Mouse (Mus musculus) left cerebral cortex, adult 9 months (tissue): ENCODE measurements around the gene Foxn3.

Experiments used
- DNase-seq, 2 experiments: peaks; one replicate each; pipeline ENCODE4 v3.0.0; 2022; ENCODE audit warnings: low spot score in 2 of 2

The Foxn3 gene

DNA sequence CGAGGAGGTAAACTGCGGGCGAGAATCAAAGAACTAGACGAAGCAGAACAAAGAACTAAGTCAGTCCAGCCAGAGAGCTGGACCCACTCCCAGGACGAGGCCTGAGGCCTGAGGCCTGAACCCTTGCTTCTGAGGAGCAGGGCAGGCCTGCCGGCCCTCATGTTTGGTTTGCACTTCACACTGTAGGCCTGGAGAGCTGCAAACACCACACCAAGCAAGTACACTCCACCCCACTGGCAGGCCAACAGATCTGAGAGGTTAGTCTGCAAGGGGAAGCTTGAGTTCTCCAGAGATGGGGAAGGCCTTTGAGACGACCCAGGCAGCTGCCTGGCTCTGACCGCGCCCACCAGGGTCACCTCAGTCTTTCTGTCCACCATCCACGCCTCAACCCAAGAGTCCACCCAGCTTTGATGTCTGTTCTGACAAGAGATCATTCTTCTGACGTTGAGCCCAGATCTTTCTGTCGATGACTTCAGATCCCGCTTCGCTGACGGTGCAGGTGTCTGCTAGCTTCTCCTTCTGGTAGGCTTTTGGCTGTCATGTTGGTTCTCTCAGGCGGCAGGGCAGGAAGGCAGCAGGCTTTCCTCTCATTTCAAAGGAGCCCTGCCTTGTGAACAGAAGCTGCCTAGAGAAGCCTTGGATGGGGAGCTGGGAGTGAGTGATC is 231.1 kb downstream of the Foxn3 start:
- DNase-seq: no peak

GRCm38 (mm10) chr12:99331341-99331947 is 231.9 kb downstream of the Foxn3 start:
- no peak for DNase-seq

GRCm38 (mm10) chr12:99330822-99331285 is 232.5 kb downstream of the Foxn3 start:
- no peak for DNase-seq

DNA sequence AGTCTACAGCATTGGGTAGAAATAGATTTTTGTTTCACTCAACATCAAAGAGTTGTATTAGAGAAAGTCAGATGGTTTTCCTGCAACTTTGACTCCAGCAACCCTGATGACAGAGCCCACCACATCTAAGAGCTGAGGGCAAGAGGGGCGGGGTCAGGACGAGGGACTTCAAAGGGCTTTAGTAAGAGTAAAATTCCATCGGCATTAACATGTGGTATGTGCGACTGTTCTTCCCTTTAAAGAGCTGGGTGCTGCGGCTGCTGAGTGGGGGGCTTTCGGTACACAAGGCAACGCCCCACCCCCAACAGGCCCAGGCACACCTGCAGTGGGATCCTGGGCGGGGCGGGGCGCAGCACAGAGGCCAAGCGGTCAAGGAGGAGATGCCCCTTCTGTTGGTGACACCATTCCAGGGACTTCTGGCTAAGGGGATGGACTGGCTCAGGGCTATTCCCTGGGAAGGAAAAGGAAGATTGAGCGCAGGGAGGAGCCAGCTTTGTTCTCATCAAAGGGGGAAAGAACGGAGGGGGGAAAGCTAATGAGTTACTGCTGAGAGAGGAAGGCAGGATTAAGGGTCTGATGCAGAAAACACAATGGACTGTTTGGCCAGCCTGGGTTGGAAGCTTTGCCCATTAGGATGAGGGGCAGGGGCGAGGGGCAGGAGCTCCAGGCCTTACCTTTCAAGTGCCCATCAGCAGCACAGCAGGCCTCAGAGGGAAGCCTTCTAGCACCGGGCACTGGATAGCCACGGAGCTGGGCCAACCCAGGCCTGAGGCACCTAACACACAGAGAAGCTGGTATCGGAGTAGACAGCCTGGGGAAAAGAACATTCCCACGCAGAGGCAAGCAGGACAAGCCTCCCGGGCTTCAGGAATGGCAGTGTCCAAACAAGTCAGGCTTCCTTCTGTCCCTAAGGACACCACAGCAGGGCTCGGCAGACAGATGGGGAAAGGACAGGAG is 233.8 kb downstream of the Foxn3 start:
- no peak for DNase-seq

DNA sequence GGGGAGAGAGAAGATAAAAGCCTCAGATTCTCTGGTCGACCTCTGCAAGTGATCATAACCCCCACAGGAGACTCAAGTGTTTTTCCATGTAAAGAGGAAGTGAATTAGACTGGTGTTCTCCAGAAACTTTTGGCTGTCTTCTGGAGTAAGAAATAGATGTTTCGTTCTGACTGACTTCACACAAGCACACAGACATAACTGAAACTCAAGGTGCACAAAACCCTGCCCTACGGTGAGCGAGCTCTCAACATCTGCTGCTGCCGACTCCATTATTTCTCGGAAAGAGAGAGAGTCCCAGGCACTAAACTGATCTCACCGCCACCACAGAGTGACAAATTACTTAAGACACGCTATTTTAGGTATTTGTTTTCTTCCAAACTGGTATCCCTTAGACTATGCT is 237.2 kb downstream of the Foxn3 start:
- DNase-seq: no peak

DNA sequence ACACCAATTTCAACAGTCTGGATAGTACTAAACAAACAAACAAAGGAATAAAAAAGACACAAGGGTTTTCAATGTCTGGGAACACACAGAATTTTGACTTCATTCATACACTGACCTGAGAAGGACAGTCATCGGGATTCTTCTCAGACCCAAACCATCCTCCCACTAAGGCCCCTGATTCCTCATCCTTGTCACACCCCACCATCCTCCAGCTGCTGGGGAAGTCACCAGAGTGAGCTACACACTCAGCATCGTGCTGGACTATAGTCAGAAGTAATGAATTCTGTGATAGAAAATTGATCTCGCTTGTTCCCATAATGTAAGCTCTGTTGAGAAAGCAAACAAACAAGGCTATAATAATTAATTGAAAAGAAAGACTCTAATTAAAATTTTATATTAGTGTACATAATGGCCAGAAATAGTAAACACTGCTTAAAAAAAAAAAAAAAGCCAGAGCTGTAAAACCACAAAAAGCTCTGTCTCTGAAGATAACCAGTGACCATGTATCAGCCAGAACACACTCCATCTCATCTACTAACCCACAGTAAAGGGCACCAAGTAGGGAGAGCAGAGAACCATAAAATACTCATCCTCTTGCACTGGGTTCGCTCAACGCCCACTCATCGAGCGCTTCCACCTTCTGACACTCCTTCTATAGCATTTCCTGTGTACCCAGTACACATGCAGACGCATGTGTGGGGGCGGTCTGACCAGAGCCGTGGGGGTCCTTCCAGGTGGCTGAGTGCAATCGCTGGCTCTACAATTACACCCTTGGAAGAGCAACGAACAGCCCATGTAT is 241.6 kb downstream of the Foxn3 start:
- DNase-seq: no peak

- DNase-seq: no peak
These were observed 242.4 kb downstream of the Foxn3 start for GRCm38 (mm10) chr12:99320966-99321496.

DNA sequence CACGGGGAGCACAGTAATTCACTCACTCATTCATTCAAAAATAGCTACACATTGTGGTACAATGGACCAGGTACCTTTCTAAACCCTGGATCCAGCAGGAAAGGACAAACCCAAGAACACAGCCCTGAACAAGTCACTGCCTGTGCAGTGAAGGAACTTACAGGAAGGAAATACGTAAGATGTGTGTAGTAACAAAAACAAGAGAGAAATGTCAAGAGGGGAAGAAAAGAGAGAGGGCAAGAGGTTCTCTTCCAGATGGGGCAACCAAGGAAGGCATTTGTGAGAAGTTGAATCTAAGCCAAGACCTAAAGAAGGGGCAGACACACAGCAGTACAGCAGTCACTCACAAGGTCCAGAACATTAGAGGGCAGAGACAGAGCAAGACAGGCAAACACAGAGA is 243.5 kb downstream of the Foxn3 start:
- DNase-seq: no peak

GRCm38 (mm10) chr12:99319171-99319570 is 244.2 kb downstream of the Foxn3 start:
- no peak for DNase-seq

DNA sequence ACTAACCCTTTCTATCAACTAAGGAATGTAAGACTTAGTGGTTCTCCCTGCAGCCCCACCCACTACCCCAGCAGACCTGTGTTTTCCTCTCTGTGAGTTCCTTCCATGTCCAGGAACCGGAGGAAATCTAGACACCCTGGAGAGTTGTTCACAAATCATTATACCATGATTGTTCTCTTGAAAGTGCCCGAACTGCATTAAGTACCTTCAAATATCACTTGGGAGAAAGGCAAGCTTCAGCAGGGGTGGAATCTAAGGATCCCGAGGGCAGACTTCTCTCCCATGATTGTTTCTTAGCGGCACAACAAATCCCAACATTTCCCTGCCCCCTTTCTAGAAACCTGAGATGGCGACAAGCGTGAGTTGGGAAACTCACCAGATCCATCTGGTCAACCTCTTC is 247.5 kb downstream of the Foxn3 start:
- no peak for DNase-seq

DNA sequence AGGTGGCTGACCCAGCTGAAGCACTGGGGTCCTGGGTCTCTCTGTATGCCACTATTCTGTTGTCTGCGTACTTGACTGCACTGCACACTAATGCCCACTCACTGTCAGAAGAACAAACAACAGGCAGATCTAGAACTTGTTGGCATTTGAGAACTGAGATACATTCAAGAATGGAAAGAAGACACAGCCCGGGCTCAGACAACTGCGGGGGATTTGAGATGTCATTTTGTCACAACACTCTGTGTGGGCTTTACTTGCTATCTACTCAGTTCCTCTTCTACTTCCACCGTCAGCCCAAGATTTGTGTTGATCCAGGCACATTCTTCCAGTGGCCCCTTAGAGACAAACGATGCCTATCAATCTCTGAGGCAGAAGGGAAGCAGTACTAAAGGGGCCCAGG is 248.6 kb downstream of the Foxn3 start:
- DNase-seq: no peak

- DNase-seq: no peak
These were observed 252.1 kb downstream of the Foxn3 start for GRCm38 (mm10) chr12:99311303-99311702.

GRCm38 (mm10) chr12:99309937-99310336 is 253.4 kb downstream of the Foxn3 start:
- no peak for DNase-seq

DNA sequence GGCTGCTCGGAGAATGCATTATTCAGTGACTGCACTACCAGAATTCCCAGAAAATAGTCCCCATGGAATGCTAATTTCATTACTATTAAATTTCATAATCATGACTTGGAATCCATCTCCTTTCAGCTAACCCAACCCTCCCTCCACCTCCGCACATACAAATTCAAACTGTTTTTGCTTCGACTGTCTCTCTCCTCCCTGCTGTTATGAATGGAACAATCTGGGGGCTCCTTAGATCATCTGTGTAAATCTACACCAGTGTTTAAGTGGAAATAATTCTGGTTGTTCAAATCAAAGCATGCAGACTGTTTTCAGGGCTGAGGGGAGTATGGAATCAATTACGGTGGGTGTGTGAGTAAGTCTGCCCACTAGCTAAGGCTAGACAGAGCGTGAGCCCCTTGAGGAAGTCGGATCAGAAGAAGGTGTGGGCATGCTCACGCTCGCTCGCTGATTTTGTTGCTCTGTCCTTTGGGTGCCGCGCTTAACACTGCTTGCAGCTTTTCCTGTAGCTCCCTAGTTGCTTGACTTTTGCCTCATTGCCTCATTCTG is 254.8 kb downstream of the Foxn3 start:
- DNase-seq: no peak

DNA sequence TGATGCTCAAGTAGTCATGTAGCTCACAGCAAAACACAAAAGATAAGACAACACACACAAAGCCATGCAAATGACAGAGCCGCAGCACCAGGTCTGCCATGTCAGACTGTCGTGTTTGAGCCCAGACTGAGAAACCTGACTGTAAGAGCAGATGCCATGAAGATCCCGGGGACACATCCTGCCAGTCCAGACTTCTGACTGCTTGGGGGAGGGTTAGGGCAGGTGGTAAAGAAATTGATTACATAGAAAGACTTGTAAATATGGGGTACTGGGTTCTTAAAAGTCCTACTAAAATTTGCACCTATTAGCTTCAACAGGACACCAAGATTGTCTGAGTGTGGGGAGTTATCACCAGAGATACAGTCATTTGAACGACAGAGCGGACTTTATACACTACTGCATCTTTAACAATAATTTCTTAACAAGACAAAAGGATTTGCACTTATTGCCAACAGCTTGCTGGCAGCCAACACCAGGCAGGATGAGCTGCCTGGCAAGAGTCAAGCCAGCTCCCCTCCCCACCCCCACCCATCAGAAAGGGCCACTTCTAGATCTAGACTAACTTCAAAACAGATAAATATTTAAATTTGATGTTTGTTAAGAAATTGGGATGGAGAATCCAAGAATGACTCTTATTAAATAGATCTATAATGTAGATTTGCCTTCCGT is 256.7 kb downstream of the Foxn3 start:
- no peak for DNase-seq

DNA sequence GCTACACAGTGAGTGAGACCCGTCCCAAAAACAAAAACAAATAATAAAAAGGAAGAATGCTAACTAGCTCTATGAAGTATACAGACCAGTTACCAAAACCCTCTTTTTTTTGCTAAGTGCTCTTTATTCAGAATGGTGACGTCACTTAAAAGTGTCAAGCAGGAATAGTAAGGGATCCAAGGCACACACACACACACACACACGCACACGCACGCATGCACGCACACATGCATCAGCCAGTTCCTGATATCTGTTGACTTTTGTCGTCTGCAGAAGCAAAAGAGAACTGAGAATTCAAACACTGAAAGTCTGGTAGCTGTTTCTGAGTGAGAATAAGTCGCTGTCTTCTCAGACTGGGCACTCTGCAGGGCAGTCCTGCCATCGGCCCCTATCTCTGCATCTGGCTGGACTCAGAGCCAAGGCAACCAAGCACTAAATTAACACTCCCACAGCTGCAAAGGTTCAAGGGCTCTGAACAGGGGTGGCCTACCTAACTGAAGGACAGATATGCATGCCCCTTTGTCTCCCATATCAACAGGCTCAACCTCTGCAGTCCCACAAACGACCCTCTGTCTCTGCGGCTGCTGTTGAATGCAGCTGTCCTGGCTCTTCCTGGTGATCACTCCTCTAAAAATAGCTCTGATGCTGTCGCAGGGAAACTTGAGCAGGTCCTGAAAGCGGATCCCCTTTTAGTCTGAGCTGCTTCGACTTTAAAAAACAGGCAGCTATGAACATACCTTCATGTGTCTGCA is 257.4 kb downstream of the Foxn3 start:
- no peak for DNase-seq

DNA sequence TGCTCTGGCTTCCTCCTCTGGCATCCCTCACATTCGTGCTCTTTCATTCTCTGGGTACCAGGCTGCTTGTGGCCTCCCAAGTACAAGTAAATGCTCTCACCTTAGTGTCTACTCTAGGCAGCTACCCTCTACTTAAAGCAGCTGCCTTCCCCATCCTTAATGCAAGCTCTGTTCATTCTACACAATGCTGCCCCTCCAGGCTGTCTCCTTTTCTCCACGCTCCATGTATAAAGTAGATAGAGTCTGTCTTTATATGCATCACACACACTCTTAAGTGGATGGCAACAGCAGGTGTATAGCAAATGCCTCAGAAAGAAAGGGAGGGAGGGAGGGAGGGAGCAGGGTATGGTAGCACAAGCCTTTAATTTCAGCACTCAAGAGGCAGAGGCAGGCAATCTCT is 258.1 kb downstream of the Foxn3 start:
- no peak for DNase-seq

DNA sequence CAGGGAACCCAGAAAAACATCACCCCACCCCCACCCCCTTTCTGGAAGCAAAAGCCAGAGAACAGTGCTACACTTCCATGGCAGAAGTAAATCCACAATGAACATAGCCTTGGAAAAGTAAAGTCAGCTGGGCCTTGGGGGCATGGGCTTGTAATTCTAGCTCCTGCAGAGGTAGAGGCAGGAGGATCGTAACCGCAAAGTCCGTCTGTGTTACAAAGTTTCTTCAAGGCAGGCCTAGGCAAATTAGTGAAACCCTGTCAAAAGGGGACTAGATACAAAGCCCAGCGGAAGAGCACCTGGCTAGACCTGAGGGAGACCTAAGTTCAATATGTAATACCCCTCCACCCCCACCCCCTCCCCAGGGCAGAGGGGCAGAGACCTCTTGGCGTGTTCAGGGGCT is 259.3 kb downstream of the Foxn3 start:
- DNase-seq: no peak

- no peak for DNase-seq
These were observed 259.8 kb downstream of the Foxn3 start for GRCm38 (mm10) chr12:99303581-99303980.

- DNase-seq: no peak
These were observed 263.5 kb downstream of the Foxn3 start for GRCm38 (mm10) chr12:99299900-99300299.
